Mouse (Mus musculus) heart, embryonic 10.5 days (tissue): ENCODE results near the gene Cdc26. TPM values are rescaled to one million over a fixed set of nuclear protein-coding genes. Genes with fewer than 3 reads are reported as not detected.

Experiments
- DNase-seq: peaks from one replicate; pipeline ENCODE4 v3.0.0-alpha.2; 2017; ENCODE audit warnings: low spot score
- H3K27ac ChIP-seq: fragments of 300-500 bp; sonication (generic); 2 replicates; pipeline ENCODE4 v1.5.1; 2016; ENCODE audit warnings: mild to moderate bottlenecking
- H3K27me3 ChIP-seq: fragments of 300-500 bp; sonication (generic); 2 replicates; pipeline ENCODE4 v1.6.1; 2016; ENCODE audit warnings: mild to moderate bottlenecking; ENCODE audit not compliant: poor library complexity, insufficient read depth, severe bottlenecking
- H3K36me3 ChIP-seq: fragments of 300-500 bp; sonication (generic); 2 replicates; pipeline ENCODE4 v1.6.1; 2016; ENCODE audit warnings: mild to moderate bottlenecking, moderate library complexity
- H3K4me1 ChIP-seq: fragments of 300-500 bp; sonication (generic); 2 replicates; pipeline ENCODE4 v1.6.1; 2016; ENCODE audit warnings: mild to moderate bottlenecking
- H3K4me3 ChIP-seq: fragments of 300-500 bp; sonication (generic); 2 replicates; pipeline ENCODE4 v1.5.1; 2016; ENCODE audit warnings: mild to moderate bottlenecking, moderate library complexity
- H3K9me3 ChIP-seq: fragments of 300-500 bp; sonication (generic); 2 replicates; pipeline ENCODE4 v1.6.1; 2016; ENCODE audit warnings: mild to moderate bottlenecking, moderate library complexity
- WGBS: fragments of 180-500 bp; shearing (Covaris S2); methylation state at CpG from one replicate; pipeline ENCODE4 v1.1.7; 2016; 5-methylcytosine and 5-hydroxymethylcytosine counted together
- polyA plus RNA-seq: library from polyadenylated mRNA; unstranded; fragments of >200 nt; fragmentation: Nextera tagmentation; extraction: Ambion mirVana; gene quantifications from 2 replicates; pipeline ENCODE4 v1.2.1, GENCODE M21; 2016

Gene Cdc26
- polyA plus RNA-seq, 1 experiment from 2014 or later = 125 TPM

- no peaks in the 10 kb centered on the region for H3K4me1 ChIP-seq
- no peaks in the 10 kb centered on the region for H3K9me3 ChIP-seq
- DNase-seq = no peak
- peaks cover 77% of the 10 kb centered on the region for H3K36me3 ChIP-seq
- no peak overlapping the region for H3K27ac ChIP-seq
- no peak overlapping the region for H3K4me3 ChIP-seq
- 83% methylated on average over 7 of the region's 7 CpGs for WGBS
- H3K27me3 ChIP-seq = no peaks in the 10 kb centered on the region
Measured at GRCm38 (mm10) chr4:62391892-62392291, 16.6 kb downstream of the Cdc26 start.

GRCm38 (mm10) chr4:62389592-62390512 lies 18.6 kb downstream of the Cdc26 start:
- H3K27ac ChIP-seq = no peak overlapping the region
- no peaks in the 10 kb centered on the region for H3K4me1 ChIP-seq
- 79% methylated on average over 5 of the region's 5 CpGs for WGBS
- H3K9me3 ChIP-seq = no peaks in the 10 kb centered on the region
- no peaks in the 10 kb centered on the region for H3K27me3 ChIP-seq
- H3K4me3 ChIP-seq = no peak overlapping the region
- DNase-seq = no peak
- H3K36me3 ChIP-seq = peaks cover 68% of the 10 kb centered on the region

DNA sequence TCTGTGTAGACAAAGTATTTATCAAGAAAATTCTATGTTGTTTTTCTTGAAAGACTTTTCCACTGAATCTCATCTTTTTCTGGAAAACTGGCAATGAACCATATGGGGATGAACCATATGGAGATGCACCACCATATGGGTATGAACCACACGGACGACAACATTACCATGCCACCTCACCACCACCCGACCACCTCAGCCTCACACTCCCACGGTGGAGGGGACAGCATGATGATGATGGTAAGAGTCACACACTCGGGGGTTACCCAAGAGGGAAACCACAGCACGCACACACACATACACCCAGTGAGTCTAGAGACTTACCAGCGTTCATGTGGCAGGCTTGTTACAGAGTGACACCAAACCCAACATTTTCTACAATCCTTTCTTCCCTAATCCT lies 23.0 kb downstream of the Cdc26 start:
- no peak overlapping the region for H3K27ac ChIP-seq
- H3K9me3 ChIP-seq = no peaks in the 10 kb centered on the region
- H3K36me3 ChIP-seq = peaks cover 42% of the 10 kb centered on the region
- 92% methylated on average over 7 of the region's 7 CpGs for WGBS
- no peak overlapping the region for H3K4me3 ChIP-seq
- DNase-seq = no peak
- no peaks in the 10 kb centered on the region for H3K4me1 ChIP-seq
- no peaks in the 10 kb centered on the region for H3K27me3 ChIP-seq

DNA sequence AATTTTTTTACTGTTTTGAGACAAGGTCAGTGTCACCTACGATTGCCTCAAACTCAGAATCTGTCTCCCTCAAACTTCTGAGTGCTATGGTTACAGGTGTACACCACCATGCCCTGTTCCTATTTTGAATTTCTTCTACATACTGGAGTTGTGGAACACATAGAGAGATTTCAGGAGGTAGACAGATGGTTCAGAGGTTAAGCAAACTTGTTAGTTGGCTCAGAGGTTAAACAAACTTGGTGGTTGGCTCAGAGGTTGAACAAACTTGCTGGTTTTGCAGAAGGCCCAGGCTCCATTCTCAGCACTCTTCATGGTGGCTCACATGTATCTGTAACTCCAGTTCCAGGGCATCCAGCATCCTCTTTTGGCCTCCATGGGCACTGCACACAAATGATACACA lies 24.3 kb downstream of the Cdc26 start:
- Histone ChIP-seq H3K27me3 (no peaks in the 10 kb centered on the region), H3K4me3 (no peak overlapping the region), H3K27ac (no peak overlapping the region), H3K36me3 (peaks cover 33% of the 10 kb centered on the region), H3K9me3 (no peaks in the 10 kb centered on the region), H3K4me1 (no peaks in the 10 kb centered on the region; the same call in 1 of the 2 replicates)
- WGBS = 91% methylated on average over 1 of the region's 1 CpGs
- DNase-seq = no peak

GRCm38 (mm10) chr4:62383752-62384151 lies 24.7 kb downstream of the Cdc26 start:
- H3K4me1 ChIP-seq = no peaks in the 10 kb centered on the region; the same call in 1 of the 2 replicates
- no peaks in the 10 kb centered on the region for H3K27me3 ChIP-seq
- no peaks in the 10 kb centered on the region for H3K9me3 ChIP-seq
- H3K36me3 ChIP-seq = peaks cover 29% of the 10 kb centered on the region
- no peak overlapping the region for H3K4me3 ChIP-seq
- WGBS = 73% methylated on average over 7 of the region's 7 CpGs
- H3K27ac ChIP-seq = no peak overlapping the region
- no peak for DNase-seq

DNA sequence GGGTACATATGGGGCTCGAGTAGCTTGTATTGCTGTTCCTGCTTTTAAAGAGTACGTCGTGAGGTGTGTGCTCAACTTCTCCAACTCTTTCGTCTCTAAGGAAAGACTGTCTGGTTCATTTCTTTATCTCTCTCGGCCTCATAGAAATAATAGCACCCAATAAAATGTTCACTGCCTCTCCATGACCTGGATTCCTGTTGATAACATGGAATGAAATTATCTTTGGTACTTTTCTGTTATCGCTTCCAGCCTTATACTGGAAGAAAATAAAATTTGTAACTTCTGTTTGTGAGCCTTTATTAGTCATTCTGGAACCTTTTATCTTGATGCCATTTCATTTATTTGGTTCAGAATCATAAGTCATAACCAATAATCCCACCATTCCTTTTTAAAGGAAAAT lies 25.2 kb downstream of the Cdc26 start:
- H3K9me3 ChIP-seq = no peaks in the 10 kb centered on the region
- no peak overlapping the region for H3K4me3 ChIP-seq
- peaks cover 23% of the 10 kb centered on the region for H3K36me3 ChIP-seq
- H3K27ac ChIP-seq = no peak overlapping the region
- WGBS = 88% methylated on average over 6 of the region's 6 CpGs
- no peaks in the 10 kb centered on the region for H3K27me3 ChIP-seq
- H3K4me1 ChIP-seq = peaks cover 3% of the 10 kb centered on the region
- DNase-seq = no peak

- no peaks in the 10 kb centered on the region for H3K27me3 ChIP-seq
- H3K36me3 ChIP-seq = peaks cover 5% of the 10 kb centered on the region; the same call in 1 of the 2 replicates
- H3K9me3 ChIP-seq = no peaks in the 10 kb centered on the region
- no peak for DNase-seq
- 84% methylated on average over 9 of the region's 9 CpGs for WGBS
- H3K4me3 ChIP-seq = no peak overlapping the region
- H3K4me1 ChIP-seq = peaks cover 9% of the 10 kb centered on the region
- no peak overlapping the region for H3K27ac ChIP-seq
Measured at GRCm38 (mm10) chr4:62379724-62380381, 28.6 kb downstream of the Cdc26 start.

- DNase-seq = no peak
- Histone ChIP-seq H3K36me3 (no peaks in the 10 kb centered on the region), H3K27ac (no peak overlapping the region), H3K9me3 (no peaks in the 10 kb centered on the region), H3K27me3 (no peaks in the 10 kb centered on the region), H3K4me3 (no peak overlapping the region), H3K4me1 (peaks cover 39% of the 10 kb centered on the region)
- WGBS = 89% methylated on average over 2 of the region's 2 CpGs
Measured at GRCm38 (mm10) chr4:62376123-62376522, 32.3 kb downstream of the Cdc26 start.

DNA sequence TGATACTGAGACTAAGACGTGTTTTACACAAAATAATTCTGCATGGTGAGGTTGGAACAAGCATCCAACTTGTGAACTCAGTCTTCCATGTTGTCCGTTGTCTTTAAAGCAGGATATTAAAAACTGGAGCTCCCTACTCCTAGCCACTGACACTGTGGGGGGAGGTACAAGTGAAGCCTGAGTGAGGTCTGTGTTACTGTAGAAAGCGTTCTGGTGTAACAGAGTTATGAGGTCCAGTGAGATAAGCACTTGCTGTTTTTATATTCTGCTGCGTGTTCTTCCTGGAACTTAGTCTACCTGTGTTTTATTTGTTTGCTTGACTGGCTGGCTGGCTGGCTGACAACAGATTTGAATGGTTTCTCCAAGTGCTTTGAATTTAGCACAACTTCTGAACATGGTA lies 34.1 kb downstream of the Cdc26 start:
- Histone ChIP-seq H3K9me3 (no peaks in the 10 kb centered on the region), H3K4me3 (no peak overlapping the region), H3K4me1 (peaks cover 47% of the 10 kb centered on the region), H3K27me3 (no peaks in the 10 kb centered on the region), H3K36me3 (no peaks in the 10 kb centered on the region), H3K27ac (no peak overlapping the region)
- no peak for DNase-seq
- WGBS = 52% methylated on average over 4 of the region's 4 CpGs

GRCm38 (mm10) chr4:62373668-62374067 lies 34.8 kb downstream of the Cdc26 start:
- H3K27ac ChIP-seq = no peak overlapping the region
- no peaks in the 10 kb centered on the region for H3K27me3 ChIP-seq
- no peaks in the 10 kb centered on the region for H3K36me3 ChIP-seq
- H3K4me3 ChIP-seq = no peak overlapping the region
- WGBS = 66% methylated on average over 7 of the region's 7 CpGs
- peaks cover 53% of the 10 kb centered on the region for H3K4me1 ChIP-seq
- no peaks in the 10 kb centered on the region for H3K9me3 ChIP-seq
- DNase-seq = no peak

GRCm38 (mm10) chr4:62372818-62373520 lies 35.5 kb downstream of the Cdc26 start:
- Histone ChIP-seq H3K4me3 (no peak overlapping the region), H3K27ac (no peak overlapping the region), H3K27me3 (no peaks in the 10 kb centered on the region), H3K4me1 (peaks cover 52% of the 10 kb centered on the region), H3K9me3 (no peaks in the 10 kb centered on the region), H3K36me3 (no peaks in the 10 kb centered on the region)
- no peak for DNase-seq
- 86% methylated on average over 9 of the region's 9 CpGs for WGBS

- Histone ChIP-seq H3K36me3 (no peaks in the 10 kb centered on the region), H3K27ac (no peak overlapping the region), H3K9me3 (no peaks in the 10 kb centered on the region), H3K27me3 (no peaks in the 10 kb centered on the region), H3K4me1 (peaks cover 52% of the 10 kb centered on the region), H3K4me3 (no peak overlapping the region)
- 34% methylated on average over 1 of the region's 1 CpGs for WGBS
- no peak for DNase-seq
Measured at GRCm38 (mm10) chr4:62372410-62372809, 36.0 kb downstream of the Cdc26 start.

DNA sequence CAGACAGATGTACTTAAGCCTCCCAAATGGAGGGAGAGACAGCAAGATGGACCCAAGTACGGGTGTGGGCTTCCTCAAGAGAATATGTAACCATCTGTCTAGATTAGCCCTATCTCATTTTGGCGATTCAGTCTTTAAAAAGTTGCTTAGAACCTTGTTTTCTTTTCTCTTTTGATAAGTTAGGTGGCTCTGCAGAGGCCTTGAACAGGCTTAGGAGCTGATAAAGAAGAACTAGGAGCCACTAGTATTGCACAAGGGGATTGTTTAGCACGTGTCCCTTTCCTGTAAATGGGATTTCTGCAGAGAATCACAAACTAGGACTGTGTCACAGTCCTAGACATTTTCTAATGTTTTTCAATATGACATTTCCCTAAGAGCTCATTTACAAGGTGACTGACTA lies 39.4 kb downstream of the Cdc26 start:
- Histone ChIP-seq H3K27ac (no peak overlapping the region), H3K4me1 (peaks cover 43% of the 10 kb centered on the region), H3K4me3 (no peak overlapping the region), H3K9me3 (no peaks in the 10 kb centered on the region), H3K36me3 (no peaks in the 10 kb centered on the region), H3K27me3 (no peaks in the 10 kb centered on the region)
- WGBS = 19% methylated on average over 3 of the region's 3 CpGs
- no peak for DNase-seq
